Mouse (Mus musculus) cerebellum, adult 2 months (tissue): Measurements from ENCODE around the gene Pde7b.

Experiments
- CTCF ChIP-seq: fragments of 200-500 bp; IDR thresholded peaks from 2 replicates; pipeline ENCODE4 v1.5.1; 2011; ENCODE audit warnings: low read depth, mild to moderate bottlenecking, control low read depth, low read length, moderate library complexity, borderline replicate concordance; ENCODE audit not compliant: insufficient read depth
- POLR2A ChIP-seq: fragments of 200-500 bp; IDR thresholded peaks from 2 replicates; pipeline ENCODE4 v1.6.1; 2011; ENCODE audit warnings: low read length, control low read depth, borderline replicate concordance; ENCODE audit not compliant: insufficient read depth

DNA sequence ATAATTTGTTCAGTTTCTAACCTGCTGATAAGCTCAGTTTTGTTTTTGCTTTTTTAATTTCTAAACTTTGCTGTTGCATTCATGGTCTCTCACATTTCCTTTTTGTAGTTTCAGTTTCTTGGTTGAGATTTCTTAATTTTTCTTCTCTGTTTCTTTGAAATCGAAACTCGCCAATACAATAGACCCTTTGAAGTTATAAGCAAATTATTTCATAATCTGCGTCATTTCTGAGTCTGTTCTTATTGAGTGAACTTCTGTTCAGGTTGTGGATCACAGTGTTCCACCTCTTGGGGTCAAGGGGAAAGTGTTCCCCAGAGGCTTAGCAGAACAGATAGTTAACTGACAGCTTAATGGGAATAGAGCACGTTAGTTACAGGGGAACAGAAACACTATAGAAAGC is 47.2 kb upstream of the Pde7b start:
- TF ChIP-seq POLR2A: no peak
- no peak for TF ChIP-seq CTCF
